Mouse (Mus musculus) right cerebral cortex, postnatal 10 days (tissue): Measurements from ENCODE around the gene Inpp5a.

Source experiments
- DNase-seq, 2 experiments: peaks; one replicate each; pipeline ENCODE4 v3.0.0; 2021; ENCODE audit warnings: low spot score in 2 of 2

Inpp5a gene

DNA sequence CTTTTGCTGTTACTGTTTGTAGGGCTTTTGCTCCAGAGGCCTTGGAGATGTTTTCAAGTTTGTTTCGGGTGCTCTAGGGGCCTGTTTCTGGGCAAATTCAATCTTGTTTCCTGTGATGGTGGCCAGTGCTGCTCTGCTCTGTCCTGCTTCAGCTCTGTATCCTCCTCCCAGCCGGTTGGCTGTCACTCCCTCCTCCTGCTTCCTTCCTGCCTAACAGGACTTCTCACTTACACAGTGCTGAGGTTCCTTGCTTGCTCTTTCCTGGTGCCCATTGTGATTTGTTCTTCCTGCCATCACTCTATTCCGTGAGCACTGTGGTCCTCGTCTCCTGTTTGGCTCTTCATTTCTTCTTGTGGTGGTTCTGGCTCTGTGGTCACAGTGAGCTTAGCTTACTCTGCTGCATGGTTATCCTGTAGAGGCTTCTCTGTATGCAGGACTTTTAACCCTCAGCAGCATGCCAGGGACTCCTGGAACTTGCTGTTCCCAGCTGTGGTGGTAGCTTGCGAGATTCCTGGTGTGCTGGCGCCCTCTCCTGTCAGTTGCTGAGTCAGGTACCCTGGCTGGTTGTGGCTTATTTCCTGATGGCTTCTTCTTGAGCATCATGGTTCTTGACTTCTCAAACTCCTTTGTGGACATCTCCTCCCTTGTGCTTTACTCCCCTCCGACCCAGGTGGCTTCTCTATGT lies 84.1 kb downstream of the Inpp5a start:
- DNase-seq, result peak; percentile 84 to 89

DNA sequence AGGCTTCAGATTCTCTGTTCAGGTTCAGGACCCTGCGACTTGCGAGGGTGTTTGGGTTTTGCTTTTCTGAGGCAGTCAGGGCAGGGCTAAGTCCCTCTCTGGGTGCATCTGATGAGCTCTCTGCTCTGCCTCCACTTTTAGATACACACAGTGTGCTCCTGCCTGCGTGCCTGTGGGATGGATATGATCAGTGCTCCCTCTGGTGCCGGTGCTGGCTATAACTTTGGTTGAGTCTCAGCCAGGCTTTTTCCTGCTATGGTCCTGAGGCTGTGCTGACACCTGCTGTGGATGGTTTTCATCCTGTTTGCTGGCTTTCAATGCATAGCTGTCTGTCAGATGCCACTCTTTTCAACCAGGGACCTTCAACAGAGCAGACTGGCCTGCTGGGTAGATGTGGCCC lies 87.0 kb downstream of the Inpp5a start:
- DNase-seq, result peak in 1 of 2 experiments; percentile 47

DNA sequence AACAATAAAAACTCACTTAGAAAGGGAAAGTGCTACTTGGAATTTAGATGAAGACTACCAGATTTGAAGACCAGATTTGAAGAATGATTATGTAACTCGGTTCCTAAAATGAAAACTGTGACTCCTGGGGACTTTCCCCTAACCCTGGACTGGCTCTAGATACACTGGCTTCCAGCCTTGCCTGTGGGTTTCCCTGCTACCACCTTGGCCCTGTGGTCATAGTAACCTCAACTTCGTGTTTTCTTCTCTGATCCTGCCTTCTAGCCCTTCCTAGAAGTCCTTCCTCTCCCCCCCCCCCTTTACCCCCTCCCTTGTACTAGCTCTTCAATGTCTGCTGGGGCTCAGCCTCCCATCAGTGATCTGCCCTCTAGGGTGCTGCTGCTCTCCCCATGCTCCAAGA lies 87.8 kb downstream of the Inpp5a start:
- DNase-seq, result no peak

DNA sequence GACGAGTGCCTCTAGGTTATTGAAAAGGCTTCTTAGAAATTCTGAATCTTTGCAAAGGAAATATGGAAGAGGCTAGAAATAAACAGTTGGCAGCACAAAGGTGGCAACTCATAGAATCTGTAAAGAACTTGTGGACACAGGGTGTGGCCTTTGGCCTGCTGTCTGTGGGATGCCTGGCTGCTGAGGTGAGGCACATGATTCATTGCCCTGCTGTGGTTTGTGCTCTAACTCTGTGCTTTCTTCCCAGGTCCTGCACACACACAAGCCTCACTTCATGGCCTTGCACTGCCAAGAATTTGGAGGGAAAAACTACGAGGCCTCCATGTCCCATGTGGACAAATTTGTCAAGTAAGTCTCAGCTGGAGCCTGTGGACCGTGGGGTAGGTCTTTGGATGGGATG lies 88.8 kb downstream of the Inpp5a start:
- no peak for DNase-seq

DNA sequence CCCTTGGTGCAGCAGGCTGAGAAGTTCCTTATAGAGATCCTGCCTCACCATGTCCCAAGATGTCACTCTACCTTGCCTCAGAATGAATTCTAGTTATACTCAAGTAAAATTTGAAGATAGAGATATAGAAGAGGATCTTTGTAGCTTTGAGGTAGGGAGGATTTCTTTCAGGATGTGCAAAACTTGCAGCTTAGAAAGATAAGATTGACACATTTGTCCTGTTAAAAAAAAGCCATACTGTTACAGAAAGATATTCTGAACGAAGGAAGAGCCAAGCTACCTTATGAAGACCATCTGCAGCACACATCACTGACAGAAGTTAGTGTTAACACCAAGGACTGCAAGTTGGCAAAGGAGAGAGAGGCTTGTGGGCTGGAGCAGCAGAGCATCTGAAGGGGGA lies 90.2 kb downstream of the Inpp5a start:
- no peak for DNase-seq

DNA sequence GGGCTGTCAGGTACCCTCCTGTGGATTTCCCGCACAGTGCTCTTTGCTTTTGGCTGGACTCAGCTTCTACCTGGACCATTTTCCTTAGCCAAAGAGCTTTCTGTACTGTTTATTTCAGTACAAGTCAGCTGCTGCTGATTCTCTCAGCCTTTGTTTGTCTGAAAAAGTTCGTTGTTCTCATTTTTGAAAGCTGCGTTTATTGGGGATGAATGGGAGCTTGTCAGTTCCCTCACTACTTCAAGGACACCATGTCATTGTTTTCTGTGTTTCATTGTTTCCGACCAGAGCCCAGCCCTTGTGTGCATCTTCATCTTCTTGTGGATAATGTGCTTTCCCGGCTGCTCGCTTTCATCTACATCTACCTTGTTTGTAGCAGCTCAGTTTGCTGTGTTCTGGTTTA lies 90.7 kb downstream of the Inpp5a start:
- DNase-seq, result no peak

DNA sequence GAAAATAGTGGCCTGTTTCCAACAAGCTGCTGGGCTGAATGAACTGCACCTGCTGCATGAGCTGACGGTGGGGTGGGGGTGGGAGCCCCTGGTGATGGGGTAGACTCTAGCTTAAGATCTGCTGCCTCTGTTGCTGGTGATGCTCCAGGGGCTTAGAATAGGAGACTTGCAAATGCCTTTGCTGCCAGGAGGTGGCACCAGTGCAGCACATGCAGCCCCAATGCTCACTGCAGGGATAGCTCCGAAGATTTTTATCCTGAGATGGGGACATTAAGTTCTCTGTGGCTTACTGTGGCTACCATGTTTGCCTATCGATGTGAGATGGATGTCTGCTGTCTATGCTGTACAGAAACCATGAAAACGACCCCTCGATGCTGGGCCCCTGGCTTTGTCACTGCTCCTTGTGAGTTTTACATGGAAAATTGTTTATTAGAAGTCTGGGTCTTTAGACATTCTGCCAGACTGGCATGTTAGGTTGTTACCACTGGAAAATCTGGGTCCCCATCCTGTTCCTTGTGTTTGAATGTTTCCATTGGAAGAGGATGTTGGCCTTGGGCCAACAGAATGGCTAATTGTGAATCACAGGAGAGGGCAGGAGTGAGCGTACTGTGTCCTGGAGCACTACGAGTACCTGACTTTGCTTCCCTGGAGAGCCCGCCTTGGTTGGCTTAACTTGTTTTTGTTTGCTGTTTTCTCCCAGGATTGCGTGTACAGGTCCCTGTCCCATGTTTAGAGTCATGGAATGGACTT lies 95.5 kb downstream of the Inpp5a start:
- peak; percentile 75 to 82 for DNase-seq

DNA sequence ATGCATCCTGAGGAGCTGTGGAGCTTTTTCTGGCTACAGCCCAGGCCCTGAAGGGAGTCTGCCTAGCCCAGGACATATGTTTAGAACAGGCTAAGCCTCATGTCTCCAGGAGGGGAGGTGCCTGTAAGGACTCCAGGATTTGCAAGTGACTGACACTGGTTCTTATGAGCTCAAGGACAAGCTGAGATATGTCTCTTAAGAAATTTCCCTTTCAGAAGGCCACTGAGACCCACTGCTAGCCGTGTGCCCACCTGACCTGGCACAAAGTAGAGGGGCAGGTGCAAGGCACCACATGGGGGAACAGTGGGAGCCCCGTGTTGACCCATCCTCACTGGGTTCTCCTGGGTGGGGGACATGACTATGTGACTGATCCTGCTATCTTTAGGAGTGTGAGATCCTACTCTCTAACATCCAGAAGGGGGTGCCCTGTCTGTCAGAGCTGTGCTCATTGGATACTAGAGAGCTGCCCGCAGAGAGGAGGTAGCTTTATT lies 100.9 kb downstream of the Inpp5a start:
- no peak for DNase-seq

DNA sequence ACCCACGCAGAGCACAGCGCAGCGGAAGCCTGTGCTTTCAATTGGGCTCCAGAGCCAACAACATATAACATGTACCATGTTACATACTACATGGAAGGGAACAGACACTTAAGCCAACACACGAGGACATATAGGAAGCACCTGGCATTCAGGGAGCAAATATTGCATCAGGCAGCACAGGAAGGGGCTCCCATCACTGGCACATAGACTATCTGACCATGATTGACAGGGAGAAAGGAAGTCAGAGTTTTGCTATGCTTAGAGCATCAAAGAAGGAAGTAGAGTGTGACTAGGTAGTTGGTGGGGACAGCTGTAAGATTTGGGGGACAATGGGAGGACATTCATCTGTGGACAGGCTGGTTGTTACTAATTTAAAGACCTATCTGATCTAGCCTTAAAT lies 103.4 kb downstream of the Inpp5a start:
- no peak for DNase-seq

DNA sequence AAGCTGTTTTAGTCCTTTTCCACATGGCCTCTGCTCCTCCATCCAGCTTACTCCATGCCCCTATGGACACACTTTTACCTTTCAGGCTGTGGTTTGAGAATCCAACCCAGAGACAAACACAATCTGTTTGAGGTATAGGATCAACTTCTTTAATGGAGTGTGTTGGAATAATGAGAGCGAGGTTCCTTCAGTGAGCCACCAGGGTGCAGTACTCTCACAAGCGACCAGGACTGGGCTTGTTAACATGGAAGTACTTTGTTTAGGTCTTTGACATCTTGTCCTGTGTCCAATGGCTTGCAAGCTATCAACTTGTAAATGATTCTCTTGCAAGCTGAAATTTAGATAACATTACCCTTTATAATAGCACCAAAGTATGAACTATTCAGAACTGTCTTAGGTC lies 104.0 kb downstream of the Inpp5a start:
- DNase-seq, result no peak

DNA sequence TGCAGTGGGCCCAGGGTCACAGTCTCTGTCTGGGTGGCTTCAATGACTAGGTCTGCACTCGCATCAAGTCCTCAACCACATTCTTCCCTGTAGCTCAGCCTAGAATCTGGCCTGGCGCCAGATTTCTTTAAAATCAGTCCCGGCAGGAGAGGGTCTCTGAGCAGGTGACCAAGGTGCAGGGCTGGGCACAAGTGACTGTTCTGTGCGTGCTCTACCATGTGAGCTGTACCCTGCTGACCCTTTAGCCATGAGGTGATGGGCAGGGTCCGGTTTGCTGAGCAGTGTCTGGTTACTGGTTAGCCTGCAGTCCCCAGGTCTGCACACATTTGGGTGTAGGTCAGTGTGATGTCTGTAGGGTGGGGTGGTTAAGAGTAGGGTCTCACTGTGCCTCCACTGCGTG lies 106.9 kb downstream of the Inpp5a start:
- DNase-seq, result no peak

DNA sequence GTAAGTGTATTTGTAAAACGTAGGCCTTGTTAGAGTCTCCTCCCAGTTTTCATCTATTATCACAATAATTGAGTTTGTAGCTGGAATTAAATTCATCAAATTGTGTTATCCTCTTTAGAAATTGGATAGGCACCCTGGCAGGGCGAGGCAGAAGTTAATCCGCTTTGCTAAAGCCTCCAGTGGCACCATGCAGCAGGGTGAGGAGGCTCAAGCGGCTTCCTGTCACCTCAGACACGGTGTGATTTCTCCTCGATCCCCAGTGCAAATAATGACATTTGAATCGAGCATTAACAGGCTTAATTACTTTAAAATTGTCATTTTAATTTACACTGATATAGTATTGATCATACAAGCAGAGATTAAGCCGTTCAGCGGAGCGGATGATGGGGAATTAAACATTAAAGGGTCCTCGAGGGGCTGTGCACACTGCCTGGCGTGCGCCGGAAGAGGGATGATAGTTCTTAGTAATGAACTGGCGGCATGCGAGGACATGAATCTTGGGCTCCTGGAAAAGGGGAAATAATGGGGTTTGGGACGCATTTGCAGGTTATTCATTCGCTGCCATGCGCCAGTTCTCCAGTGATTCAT lies 109.2 kb downstream of the Inpp5a start:
- no peak for DNase-seq

DNA sequence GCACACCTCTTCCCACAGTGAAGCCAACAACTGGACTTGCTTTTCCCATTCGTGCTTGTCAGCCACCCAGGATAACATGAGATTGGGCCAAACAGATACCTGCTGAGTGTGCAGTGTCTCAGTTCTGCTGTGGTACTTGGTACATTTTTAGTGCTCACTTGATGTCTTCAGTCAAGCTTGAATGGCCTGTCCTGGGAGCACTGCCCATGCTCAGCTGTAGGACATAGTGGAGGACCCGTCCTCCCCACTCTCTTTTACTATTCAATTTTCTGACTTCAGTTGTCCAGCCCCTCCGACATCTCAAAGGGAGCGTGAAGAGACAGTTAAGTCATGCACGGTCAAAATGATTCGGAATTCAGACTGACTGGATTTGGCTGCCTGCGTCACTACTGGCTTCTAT lies 115.2 kb downstream of the Inpp5a start:
- DNase-seq, result no peak

DNA sequence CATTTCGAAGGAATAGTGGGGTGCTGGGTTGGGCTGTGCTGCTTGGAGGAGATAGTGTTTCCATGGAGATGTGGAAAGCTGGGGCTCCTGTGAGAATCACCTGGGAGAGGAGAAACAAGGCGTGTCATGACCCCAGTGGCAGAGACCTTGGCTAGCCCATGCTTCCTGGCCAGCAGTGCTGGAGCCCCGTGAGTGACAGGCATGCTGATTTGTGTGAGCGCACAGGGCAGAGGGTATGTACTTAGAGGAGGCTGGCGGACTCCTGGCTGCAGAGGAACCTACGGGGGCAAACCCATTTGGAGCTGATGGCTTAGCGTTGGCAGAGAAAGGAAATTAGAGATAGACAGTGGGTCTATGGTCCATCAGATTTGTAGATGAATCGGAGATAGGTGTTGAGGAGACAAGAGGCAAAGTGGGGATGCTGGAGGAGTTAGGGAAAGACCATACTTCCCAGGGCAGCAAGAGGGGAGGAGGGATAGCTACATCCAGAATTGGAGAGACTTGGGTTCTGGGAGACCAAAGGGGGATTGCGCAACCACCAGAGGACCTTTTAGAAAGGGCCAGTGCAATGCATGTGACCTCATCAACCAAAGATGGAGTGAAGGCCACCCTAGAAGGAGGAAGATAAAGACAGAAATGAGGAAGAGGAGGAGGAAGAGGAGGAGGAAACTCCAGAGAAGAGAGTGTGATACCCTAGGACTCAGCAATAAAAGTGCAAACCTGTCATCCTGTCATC lies 117.9 kb downstream of the Inpp5a start:
- DNase-seq, result no peak

DNA sequence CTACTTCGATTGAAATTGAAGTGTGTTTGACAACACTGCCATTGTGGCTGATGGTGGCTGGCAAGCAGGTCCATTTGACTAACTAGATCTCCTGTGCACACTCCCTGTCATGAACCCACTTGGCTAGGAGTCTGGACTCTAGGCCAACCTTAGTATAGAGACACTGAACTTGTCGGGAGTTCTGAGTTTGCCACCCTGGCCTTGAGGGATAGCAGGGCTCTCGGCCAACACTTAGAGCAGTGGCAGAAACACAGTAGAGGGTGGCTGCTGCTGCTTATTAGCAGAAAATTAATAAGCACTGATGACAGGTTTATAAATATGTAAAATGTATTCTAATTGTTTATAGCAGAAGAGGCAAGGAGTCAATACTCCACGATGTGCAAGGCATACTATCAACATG lies 120.0 kb downstream of the Inpp5a start:
- no peak for DNase-seq

DNA sequence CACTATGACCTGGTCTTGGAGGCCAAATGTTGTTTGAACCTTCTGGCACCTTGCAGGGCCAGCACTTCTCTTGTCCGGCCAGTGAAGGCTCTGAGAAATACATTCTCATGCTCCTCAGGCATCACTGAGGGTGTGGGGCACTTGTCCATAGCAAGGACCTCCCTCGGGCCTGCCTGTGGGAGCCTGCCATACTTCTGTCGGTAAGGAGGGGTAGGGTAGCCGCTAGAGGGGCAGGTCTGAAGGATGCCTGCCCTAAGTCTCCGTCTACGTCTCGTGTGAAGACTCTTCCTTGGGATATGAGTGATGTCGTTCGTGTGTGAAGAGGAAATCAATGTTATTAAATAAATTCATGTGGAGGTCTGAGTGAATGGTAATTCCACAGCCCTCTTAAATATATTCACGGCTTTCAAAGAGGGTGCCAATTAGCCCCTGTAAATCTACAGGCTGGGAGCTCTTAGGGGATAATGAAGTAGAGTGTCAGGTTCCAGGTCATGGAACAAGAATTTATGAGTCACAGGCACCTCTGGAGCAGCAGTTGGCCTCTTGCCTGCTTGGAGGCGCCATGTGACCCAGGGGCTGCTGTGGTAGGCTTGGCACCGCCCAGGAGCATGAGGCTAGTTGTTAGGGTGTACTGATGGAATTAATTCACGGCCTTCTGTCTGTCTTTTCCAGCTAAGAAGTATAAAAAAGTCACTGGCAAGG lies 127.2 kb downstream of the Inpp5a start:
- DNase-seq, result no peak

DNA sequence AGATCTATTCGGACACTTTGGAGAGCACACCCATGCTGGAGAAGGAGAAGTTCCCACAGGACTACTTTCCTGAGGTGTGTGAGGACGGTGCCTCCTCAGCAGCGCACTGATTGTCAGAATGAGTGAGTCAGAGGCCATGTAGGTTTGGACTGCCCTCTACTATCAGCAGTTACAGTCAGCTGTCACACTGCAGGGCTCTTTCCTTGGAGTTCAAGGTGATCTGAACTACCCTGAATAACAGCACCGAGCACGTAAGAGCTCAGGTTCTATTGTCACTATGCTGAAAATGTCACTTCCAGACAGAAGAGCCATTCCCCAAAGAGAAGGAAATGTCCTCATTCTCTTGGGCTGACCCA lies 127.7 kb downstream of the Inpp5a start:
- DNase-seq, result no peak

DNA sequence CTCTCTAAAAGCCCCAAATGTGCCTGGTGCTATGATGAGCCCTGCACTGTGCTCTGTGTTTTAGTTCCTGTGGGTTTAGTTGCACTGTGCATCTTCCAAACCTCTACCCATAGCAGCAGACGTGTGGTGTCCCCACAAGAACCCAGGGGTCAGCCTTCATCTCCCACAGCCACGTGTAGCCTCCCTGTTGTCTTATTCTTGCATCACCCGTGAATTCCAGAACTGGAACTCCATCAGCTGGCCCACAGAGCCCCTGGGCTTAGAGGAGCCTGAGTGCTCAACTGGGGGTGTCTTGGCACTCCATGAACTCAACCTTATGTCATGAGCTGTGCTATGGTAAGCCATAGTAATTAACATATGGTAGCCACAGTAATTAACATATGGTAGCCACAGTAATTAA lies 129.4 kb downstream of the Inpp5a start:
- no peak for DNase-seq

DNA sequence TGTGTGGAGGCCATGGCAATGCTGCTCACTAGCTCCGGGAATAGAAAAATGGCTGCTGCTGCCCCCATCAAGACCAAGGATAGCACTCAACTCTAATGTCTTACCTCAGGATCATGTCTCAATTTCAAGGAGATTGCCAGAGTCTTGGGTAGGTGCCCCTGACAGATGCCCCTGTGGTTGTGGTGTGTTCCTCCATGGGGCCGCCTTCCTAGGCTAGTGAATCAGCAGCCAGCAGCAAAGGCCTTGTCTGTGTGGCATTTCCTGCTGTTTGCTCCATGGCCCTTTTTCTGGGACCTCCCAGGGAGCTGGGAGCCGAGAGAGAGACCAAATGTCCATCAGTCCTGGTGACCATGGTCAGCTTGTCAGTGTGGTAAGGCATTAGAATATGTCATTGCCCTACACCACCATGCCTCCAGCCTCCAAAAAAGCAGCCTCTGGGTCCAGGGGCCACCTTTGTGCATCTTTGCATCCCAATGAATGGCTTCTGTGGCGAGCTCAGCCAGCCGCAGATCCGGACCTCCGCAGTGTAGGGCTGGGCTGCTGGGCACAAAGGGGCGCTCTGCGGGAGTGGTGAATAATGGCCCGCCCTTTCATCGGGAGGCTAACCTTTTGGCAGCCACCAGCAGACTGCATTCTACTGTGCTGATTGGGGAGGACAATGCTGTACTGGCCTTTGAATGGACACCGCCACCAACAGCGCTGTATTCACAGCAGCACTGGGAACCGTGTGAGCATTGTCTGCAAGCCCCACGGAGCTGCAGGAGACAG lies 139.6 kb downstream of the Inpp5a start:
- DNase-seq, result peak in 1 of 2 experiments; percentile 32

DNA sequence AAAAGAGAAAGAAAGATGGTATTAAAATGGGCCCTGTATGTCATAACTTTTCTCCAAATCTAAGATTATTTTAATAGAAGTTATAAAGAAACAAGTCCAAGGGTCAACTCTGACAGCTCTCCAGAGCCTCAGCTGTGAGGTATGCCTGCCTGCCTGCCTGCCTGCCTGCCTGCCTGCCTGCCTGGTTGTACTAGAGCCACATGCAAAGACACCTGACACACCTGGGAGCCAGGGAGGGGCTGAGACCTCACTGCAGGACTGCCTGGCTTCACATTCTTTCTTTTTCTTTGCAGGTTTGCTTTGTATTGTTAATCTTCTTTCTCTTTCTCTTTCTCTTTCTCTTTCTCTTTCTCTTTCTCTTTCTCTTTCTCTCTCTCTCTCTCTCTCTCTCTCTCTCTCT lies 140.3 kb downstream of the Inpp5a start:
- DNase-seq, result no peak
